Mouse (Mus musculus) brain, embryonic 14.5 days (tissue): ENCODE measurements around the gene Lsm3.

Experiments
- CTCF ChIP-seq: fragments of 200-500 bp; IDR thresholded peaks from 2 replicates; pipeline ENCODE4 v1.5.1; 2012; ENCODE audit warnings: inconsistent platforms, mild to moderate bottlenecking, moderate library complexity, borderline replicate concordance; ENCODE audit not compliant: insufficient read depth, insufficient read length; ENCODE audit errors: extremely low read depth
- POLR2A ChIP-seq: fragments of 200-500 bp; IDR thresholded peaks from 2 replicates; pipeline ENCODE4 v1.6.1; 2012; ENCODE audit warnings: mild to moderate bottlenecking, inconsistent platforms, borderline replicate concordance; ENCODE audit not compliant: poor library complexity, insufficient read depth, insufficient read length, severe bottlenecking; ENCODE audit errors: extremely low read depth

DNA sequence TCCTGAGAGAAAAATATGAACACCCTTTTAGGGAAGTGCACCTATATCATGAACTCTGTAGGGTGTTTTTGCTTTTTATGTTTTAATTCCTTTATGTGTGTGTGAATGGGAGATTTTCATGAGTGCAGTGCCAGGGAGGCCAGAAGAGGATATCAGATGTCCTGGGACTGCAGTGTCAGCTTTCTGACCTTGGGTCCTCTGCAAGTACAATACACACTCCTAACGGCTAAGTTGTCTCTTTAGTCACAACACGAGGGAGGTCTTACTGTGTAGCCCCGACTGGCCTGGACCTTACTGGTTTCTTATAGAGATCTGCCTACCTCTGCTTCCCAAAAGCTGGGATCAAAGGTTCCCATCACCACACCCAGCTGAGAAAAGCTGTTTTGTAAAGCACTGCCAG, 37.0 kb downstream of the Lsm3 start:
- TF ChIP-seq CTCF: no peak
- no peak for TF ChIP-seq POLR2A
